9 mouse cellular contexts compared by ENCODE assay signal in genomic region chr2:105523297-105523802, GRCm38 (mm10).
DNase-seq lines count a peak whose midpoint lies in the region; ATAC-seq and TF ChIP-seq lines count a peak whose summit lies in the region.
"Had no signal": no experiment of that assay in that cellular context is flagged by ENCODE, and none has a peak within 500 bp of the region (broad histone marks: within the 10 kb centered on the region; RNA-seq: fewer than 3 reads in every experiment).

No protein-coding gene starts in this region.

- H3K4me3 ChIP-seq in gastrocnemius, adult 2 months = no peak overlapping the region
- H3K4me3 ChIP-seq in stomach, postnatal 0 days (ENCODE audit: low read depth, low read length) = no peak overlapping the region
- H3K4me3 ChIP-seq: limb, embryonic 12.5 days had no signal

- no peak overlapping the region for H3K9ac ChIP-seq in stomach, postnatal 0 days (ENCODE audit: low read length)
- H3K9ac ChIP-seq: limb, embryonic 12.5 days had no signal

- H3K4me1 ChIP-seq in stomach, postnatal 0 days (replicated peaks; ENCODE audit: control insufficient read depth, insufficient read depth) = no peaks in the 10 kb centered on the region
- H3K4me1 ChIP-seq: limb, embryonic 12.5 days had no signal

- H3K9me3 ChIP-seq in stomach, postnatal 0 days (ENCODE audit: control insufficient read depth, low read length) = no peaks in the 10 kb centered on the region
- H3K9me3 ChIP-seq: limb, embryonic 12.5 days had no signal

- H3K27ac ChIP-seq in gastrocnemius, adult 2 months = no peak overlapping the region
- no peak overlapping the region for H3K27ac ChIP-seq in stomach, postnatal 0 days (replicated peaks)
- H3K27ac ChIP-seq: limb, embryonic 12.5 days had no signal

- peak; percentile 54; the same call in 1 of the 2 replicates for ATAC-seq in stomach, postnatal 0 days (ENCODE audit: low FRiP score, low TSS enrichment)

- no peaks in the 10 kb centered on the region for H3K36me3 ChIP-seq in stomach, postnatal 0 days (ENCODE audit: control insufficient read depth, insufficient read depth, low read length)
- H3K36me3 ChIP-seq: limb, embryonic 12.5 days had no signal

- peak; percentile 31 for DNase-seq in gastrocnemius, adult 2 months
- DNase-seq in gastrocnemius, postnatal 25 days = no peak
- DNase-seq in NIH3T3 (ENCODE audit: low read depth) = peak; percentile 25
- peak; percentile 94 to 95 for DNase-seq in cerebellum, postnatal 10 days
- DNase-seq in gastrocnemius, postnatal 14 days = peak; percentile 20
- peak; percentile 5 for DNase-seq in layer of hippocampus, adult 9-10 months (ENCODE audit: low spot score)
- peak; percentile 42 to 47 for DNase-seq in lung, postnatal 4 days
- DNase-seq in stomach, postnatal 0 days (ENCODE audit: low spot score) = peak; percentile 49

- H3K4me2 ChIP-seq in stomach, postnatal 0 days (replicated peaks; ENCODE audit: low read depth) = no peak overlapping the region
- H3K4me2 ChIP-seq: limb, embryonic 12.5 days had no signal

- 3% methylated on average over 5 of the region's 5 CpGs for WGBS in stomach, postnatal 0 days

- no peaks in the 10 kb centered on the region for H3K27me3 ChIP-seq in stomach, postnatal 0 days (ENCODE audit: control insufficient read depth, insufficient read depth, low read length)

- no peak for TF ChIP-seq EP300 in stomach, postnatal 0 days (optimal IDR thresholded peaks at IDR 0.05)

- peak; percentile 73 for TF ChIP-seq CTCF in gastrocnemius, adult 2 months (IDR thresholded peaks at IDR 0.05)
- TF ChIP-seq CTCF in stomach, postnatal 0 days (IDR thresholded peaks at IDR 0.05; ENCODE audit: low read depth) = peak; percentile 77

- intact Hi-C loops in gastrocnemius, adult 2 months (cut with DNase I) = loop anchor here (1.0 to 2.0 kb wide), 2 partner anchors 559 to 671 kb away; no protein-coding TSS in a partner anchor
- intact Hi-C loops in gastrocnemius, postnatal 14 days (cut with DNase I; ENCODE audit: low total_unique reads) = loop anchor here (10.0 kb wide), 1 partner anchor 561 kb away; no protein-coding TSS in a partner anchor
